In the genomic region with DNA sequence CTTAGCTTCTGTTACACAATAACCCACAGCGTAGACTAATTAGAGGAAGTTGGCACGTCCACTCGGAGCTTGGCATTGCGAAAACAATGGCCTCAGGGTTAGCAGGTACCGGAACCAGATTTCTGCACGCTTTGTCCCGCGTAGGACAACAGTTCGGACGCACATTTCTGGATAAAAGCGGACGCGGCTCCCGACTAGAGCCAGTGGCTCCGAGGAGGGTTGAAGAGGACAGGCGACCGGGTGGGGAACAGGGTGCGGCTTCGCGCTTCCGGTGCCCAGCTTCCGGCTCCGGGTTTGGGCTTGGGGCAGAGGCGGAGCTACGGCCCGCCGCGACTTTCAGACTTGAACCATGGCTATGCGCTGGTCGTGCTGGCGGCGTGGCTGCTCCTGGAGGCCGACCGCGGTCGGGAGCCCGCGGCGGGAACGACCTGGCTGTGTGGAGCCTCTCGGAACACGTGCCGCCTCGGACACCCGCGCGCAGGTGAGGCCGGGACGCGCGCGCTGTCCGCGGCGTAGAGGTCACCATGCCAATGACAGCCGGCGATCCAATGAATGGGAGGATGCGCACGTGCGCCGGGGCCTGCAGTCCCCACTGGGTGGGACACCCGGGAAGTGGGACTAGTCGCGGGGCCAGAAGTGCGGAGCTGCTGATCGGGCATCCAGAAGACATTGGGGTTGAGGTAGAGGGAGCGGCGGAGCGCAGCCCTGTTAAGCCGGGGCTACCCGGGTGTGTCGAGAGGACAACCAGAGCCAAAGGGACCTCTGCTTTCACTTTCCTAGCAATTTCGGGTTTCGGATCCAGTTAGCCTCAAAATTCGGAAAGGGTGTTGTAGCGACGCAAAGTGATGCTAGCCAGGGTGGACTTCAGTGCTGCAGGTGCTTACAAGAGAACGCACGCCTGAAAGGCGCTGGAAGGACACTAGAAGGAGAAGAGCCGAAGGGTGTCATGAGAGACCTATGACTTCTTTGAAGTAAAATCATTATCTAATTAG, we compare ENCODE assay signal across 8 mouse cellular contexts. TPM values are rescaled to one million over a fixed set of nuclear protein-coding genes. Genes with fewer than 3 reads are reported as not detected.
DNase-seq lines count a peak whose midpoint lies in the region; ATAC-seq lines count a peak whose summit lies in the region.

A gene (plus strand): TSS at position 241 of the 992 bp plus-strand sequence.

- H3K36me3 ChIP-seq in hindbrain, embryonic 14.5 days (replicated peaks; ENCODE audit: control insufficient read depth, insufficient read depth) = 0 out of 2 replicates have a peak, but pooled peaks cover 3% of the 10 kb centered on the region

- H3K4me2 ChIP-seq in hindbrain, embryonic 14.5 days (replicated peaks) = peak within 1 kb of the TSS; percentile 65

- H3K27me3 ChIP-seq in hindbrain, embryonic 14.5 days (ENCODE audit: control insufficient read depth, insufficient read depth, low read length) = no peaks in the 10 kb centered on the region

- H3K9ac ChIP-seq in hindbrain, embryonic 14.5 days = peak within 1 kb of the TSS; percentile 84

- H3K4me3 ChIP-seq in hindbrain, embryonic 14.5 days (replicated peaks; ENCODE audit: low read length) = peak within 1 kb of the TSS; percentile 64

- peak; percentile 97 for DNase-seq in R1 (ENCODE audit: low read depth, low spot score)
- peak; percentile 95 for DNase-seq in cerebellum, postnatal 25 days
- peak; percentile 66 to 80 for DNase-seq in frontal cortex, postnatal 25 days (ENCODE audit: low spot score in 2 of 2)
- DNase-seq in hindbrain, embryonic 14.5 days (ENCODE audit: low spot score) = peak; percentile 89
- peak; percentile 87 to 89 for DNase-seq in layer of hippocampus, postnatal 36 days
- DNase-seq in lung, postnatal 36 days = peak; percentile 92
- DNase-seq in retina, postnatal 1 day = peak; percentile 94
- DNase-seq in urinary bladder, adult 18-20 months (ENCODE audit: low spot score in 2 of 2) = peak; percentile 80 to 83

- WGBS in hindbrain, embryonic 14.5 days = under 1% methylated on average over 81 of the region's 81 CpGs

- H3K27ac ChIP-seq in hindbrain, embryonic 14.5 days = peak within 1 kb of the TSS; percentile 86

- no peaks in the 10 kb centered on the region for H3K9me3 ChIP-seq in hindbrain, embryonic 14.5 days (ENCODE audit: control insufficient read depth, low read length)

- ATAC-seq in hindbrain, embryonic 14.5 days (ENCODE audit: low FRiP score) = peak; percentile 99

- peaks cover 21% of the 10 kb centered on the region for H3K4me1 ChIP-seq in hindbrain, embryonic 14.5 days (replicated peaks; ENCODE audit: control insufficient read depth, insufficient read depth, low read length)

RNA-seq across cellular contexts. Expression of the gene that starts here (rescaled TPM):
- polyA plus RNA-seq in hindbrain, embryonic 14.5 days (2014; fragmentation: Nextera tagmentation; extraction: Ambion mirVana) = 22.4 and 24.1 TPM in 2 replicates
- total RNA-seq in layer of hippocampus, postnatal 36 days (2021) = 10 to 100 TPM; 16.5 to 16.9 TPM

Comparison
In these comparisons a context has a peak if more than half of its experiments do, and no peak if none do; other contexts are left out.
1. Peak in every context shown above with its lines: DNase-seq, ATAC-seq, H3K4me3 ChIP-seq and H3K27ac ChIP-seq.